Mouse (Mus musculus): Measurements from ENCODE around the gene Rab20.
A peak's percentile ranks its signal among the peaks of the same experiment; 100 is the strongest.
"Not testable (repeated sequence)": the region's sequence is repeated elsewhere in the genome, so short reads cannot be mapped to it uniquely, and the experiment has no call there.

The Rab20 gene

GRCm38 (mm10) chr8:11479591-11479990 lies 1.1 kb upstream of the Rab20 start:
- no peak for DNase-seq (ENCODE audit: low spot score)

DNA sequence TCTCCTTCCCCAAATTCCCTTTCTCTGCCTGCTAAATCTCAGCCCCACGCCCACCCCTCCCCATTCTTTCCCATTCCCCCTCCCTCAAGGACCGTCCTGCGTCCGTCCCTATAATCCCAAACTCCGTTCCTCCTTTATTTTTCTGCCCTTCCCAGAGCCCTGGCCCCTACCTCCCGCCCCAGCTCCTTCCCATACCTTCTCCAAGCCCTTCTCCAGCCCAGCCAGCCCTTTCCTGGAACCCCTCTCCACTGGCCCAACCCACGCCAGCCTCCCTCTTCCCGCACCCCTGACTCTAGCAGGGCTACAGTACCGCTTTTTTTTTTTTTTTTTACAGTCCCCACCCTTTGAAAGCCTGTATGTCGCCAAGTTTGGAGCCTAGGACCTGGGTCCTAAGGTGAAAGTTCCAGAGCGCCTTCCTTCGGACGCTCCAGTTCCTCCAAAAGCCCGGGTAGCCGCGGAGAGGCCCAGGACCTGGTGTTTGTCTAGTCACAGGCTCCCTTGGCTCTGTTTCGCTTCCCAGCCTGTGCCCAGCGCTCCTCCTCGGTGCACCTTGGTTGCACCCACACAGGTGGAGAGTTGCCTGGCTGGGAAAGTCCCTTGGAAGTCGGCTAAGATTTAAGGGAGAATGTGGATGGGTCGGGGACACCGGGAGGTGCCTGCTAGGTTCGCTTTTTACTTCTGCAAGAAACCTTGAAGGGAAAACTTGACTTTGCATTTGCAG lies 457 bp upstream of the Rab20 start:
- DNase-seq (ENCODE audit: low spot score) = peak; percentile 56

DNA sequence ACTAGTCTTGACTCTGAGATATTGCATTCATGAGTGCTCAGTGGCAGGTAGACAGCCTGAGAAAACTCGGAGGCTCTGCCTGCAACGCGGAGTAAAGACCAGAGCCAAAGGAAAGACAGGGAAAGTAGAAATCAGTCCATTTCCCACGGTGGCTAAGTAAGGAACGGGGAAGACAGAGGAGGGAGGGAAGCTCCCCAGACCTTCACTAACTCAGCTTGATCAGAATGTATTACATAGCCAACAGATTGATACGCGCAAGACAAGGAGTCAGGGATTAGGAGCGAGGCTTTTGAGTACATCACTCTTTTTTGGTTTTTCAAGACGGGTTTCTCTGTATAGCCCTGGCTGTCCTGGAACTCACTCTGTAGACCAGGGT lies 1.3 kb downstream of the Rab20 start:
- no peak for DNase-seq (ENCODE audit: low spot score)

GRCm38 (mm10) chr8:11476338-11477177 lies 2.0 kb downstream of the Rab20 start:
- DNase-seq (ENCODE audit: low spot score) = peak; percentile 75

DNA sequence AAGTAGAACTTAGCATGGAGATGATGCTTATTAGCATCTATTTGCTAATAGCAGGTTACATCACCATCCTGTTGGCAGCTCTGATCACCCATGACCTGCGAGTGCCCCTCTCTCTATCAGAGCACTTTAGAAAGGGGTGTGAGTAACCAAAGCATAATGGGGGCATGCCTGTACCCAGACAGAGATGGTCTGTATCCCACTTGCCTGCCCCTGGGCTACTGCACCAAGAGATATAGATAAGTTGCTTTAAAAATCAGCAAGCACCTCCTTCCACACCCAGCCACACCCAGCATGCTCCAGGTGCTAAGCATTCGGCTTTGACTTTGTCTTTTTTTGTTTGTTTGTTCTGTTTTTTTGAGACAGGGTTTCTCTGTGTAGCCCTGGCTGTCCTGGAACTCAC lies 2.6 kb downstream of the Rab20 start:
- no peak for DNase-seq (ENCODE audit: low spot score)

DNA sequence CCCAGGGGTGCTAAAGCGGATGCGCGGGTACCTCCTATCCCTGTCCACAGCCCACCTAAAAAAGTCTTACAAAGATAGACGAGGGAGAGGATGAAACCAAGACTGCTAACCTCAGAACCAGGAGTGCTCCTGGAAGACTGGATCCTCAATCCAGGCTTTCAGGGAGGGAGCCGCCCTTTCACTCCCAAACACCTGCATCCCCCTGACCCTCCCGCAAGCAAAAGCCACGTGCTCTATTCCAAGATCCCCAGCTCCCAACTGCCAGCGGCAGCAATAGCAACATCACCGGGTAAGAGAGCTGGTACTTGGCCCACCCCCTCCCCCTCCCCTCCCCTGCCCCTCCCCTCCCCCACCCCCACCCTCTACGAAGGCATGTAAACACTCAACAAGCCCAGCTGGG lies 3.1 kb downstream of the Rab20 start:
- DNase-seq (ENCODE audit: low spot score) = no peak

DNA sequence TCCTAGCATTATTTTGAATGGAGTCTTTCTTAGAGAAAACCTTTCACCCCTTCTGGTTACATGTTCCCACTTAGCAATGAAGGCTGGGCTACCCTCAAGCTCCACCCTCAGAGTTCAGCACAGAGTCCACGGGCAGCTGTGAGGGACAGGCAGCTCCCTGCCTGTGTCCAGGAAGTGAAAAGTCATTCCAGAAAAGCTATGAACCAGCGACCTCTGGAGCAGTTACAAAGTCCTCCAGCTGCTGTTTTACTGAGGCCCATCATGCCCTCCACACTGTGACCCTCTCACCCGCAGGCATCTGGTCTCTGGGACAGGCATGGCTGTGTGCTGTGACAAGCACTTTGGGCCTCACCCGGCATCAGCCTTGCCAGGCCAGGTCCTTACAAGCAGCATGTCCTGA lies 5.4 kb downstream of the Rab20 start:
- DNase-seq (ENCODE audit: low spot score) = no peak

DNA sequence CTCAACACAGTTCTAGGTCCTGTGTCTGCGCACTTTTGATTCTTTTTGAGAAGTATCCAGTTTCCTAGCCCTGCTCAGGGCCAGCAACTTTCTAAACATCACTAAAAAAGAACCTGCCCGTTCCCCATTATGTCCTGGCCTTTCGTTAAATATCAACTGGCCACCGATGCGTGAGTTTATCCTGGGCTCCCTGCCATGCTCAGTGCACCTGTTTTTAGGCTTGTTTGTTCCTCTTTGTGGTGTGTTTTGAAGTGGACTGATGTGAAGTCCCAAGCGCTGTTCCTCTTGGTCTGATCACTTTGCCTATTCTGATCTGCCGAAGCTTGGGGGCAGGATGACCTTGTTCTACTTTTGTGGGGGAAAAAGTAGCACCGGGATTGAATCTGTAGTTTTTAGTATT lies 7.2 kb downstream of the Rab20 start:
- no peak for DNase-seq (ENCODE audit: low spot score)

GRCm38 (mm10) chr8:11470694-11471093 lies 7.8 kb downstream of the Rab20 start:
- DNase-seq (ENCODE audit: low spot score) = no peak

- peak; percentile 74 for DNase-seq (ENCODE audit: low spot score)
Measured at GRCm38 (mm10) chr8:11469095-11469494, 9.4 kb downstream of the Rab20 start.

DNA sequence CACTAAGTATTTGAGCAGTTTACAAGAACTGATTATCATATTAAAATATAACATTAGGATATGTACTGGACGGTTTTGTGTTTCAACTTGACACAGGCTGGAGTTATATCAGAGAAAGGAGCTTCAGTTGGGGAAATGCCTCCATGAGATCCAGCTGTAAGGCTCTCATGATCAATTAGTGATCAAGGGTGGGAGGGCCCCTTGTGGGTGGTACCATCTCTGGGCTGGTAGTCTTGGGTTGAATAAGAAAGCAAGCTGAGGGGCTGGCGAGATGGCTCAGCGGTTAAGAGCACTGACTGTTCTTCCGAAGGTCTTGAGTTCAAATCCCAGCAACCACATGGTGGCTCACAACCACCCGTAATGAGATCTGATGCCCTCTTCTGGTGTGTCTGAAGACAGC lies 12.0 kb downstream of the Rab20 start:
- DNase-seq (ENCODE audit: low spot score) = not testable (repeated sequence)

- DNase-seq (ENCODE audit: low spot score) = no peak
Measured at GRCm38 (mm10) chr8:11465619-11466018, 12.9 kb downstream of the Rab20 start.

- DNase-seq (ENCODE audit: low spot score) = no peak
Measured at GRCm38 (mm10) chr8:11464707-11464964, 13.9 kb downstream of the Rab20 start.

GRCm38 (mm10) chr8:11463889-11464706 lies 14.4 kb downstream of the Rab20 start:
- no peak for DNase-seq (ENCODE audit: low spot score)

GRCm38 (mm10) chr8:11463541-11463888 lies 15.0 kb downstream of the Rab20 start:
- DNase-seq (ENCODE audit: low spot score) = no peak

- no peak for DNase-seq (ENCODE audit: low spot score)
Measured at GRCm38 (mm10) chr8:11462641-11463040, 15.9 kb downstream of the Rab20 start.

- no peak for DNase-seq (ENCODE audit: low spot score)
Measured at GRCm38 (mm10) chr8:11461847-11462246, 16.7 kb downstream of the Rab20 start.

DNA sequence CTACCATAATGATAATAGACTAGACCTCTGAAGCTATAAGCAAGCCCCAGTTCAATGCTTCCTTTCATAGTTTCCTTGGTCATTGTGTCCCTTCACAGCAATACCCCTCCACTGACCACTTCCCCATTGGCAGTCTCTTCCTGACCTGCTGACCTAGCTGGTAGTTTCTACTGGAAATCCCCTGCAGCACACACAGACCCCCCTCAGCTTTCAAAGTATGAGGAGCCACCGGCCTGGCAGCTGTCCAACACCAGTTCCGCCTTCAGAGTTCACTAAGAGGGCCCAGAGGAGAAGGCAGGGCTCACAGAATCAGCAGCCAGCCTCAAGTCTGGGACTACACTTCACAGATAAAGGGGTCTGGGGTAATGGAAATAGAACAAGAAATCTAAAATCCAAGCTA lies 17.6 kb downstream of the Rab20 start:
- DNase-seq (ENCODE audit: low spot score) = peak; percentile 67

DNA sequence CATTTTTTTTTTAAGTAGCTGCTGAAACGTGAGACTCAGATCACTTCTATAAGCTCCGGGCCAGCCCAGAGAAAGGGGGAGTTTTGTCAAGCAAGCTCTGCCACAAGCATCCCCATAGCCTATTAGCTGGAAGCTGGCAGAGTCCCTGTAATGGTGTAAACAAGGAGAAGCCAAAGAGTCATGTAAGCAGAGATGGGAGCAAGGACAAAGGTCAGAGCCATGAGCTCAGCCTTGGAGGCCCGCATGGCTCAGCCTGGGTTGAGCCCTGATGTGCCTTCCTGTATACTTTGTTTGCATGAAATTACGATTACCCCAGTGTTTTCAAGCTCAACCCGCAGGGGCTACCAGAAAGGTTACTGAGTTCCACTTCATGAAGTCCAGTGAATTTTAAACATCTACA lies 19.5 kb downstream of the Rab20 start:
- DNase-seq (ENCODE audit: low spot score) = no peak

GRCm38 (mm10) chr8:11457981-11458836 lies 20.3 kb downstream of the Rab20 start:
- peak; percentile 68 for DNase-seq (ENCODE audit: low spot score)

DNA sequence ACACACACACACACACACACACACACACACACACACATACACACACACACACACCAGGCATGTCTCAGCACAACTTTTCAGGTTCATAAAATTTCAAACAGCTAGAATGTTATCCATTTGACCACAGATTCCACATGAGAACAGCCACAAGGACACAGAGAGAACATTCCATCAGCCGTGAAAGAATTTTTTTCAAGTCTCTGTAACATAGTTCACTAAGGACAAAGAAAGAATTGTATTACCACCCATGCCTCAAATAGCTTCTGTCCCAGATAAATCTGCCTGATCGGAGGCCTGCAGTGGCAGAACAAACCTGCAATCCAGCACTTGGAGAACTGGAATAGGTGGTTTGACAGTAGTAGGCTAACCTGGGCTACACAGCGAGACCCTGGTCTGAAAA lies 21.2 kb downstream of the Rab20 start:
- DNase-seq (ENCODE audit: low spot score) = no peak

DNA sequence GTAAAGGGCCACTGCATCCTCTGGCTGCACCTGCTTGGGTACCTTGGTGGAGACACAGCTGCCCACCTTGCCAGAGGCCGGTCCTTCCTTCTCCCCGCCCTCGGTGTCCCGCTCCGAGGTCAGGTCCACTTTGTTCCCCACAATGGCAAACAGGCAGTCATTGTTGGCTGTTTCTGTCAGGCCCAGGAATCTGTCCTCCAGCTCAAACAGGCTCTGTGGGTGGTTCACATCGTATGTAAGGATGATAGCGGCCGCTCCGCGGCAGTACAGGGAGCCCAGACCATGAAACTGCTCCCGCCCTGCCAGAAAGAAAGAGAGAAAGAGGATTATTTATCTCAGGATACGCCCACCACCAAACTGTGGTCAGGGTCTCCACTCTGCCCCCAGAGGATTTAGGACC lies 24.3 kb downstream of the Rab20 start:
- DNase-seq (ENCODE audit: low spot score) = no peak

All from testis, postnatal 10 days (tissue).